Mouse (Mus musculus) splenic B cell, adult 2 months (primary cell): ENCODE measurements around the gene Olfr781.
"Not testable (repeated sequence)": the region's sequence is repeated elsewhere in the genome, so short reads cannot be mapped to it uniquely, and the experiment has no call there.

Source experiments
- DNase-seq: peaks from one replicate; pipeline ENCODE4 v3.0.0-alpha.2; 2011; ENCODE audit warnings: low read depth, low spot score
- H3K27me3 ChIP-seq: 2 replicates; pipeline ENCODE4 v1.6.1; 2012; ENCODE audit warnings: mild to moderate bottlenecking, low read length, moderate library complexity, mixed read lengths; ENCODE audit not compliant: control insufficient read depth, poor library complexity, insufficient read depth, severe bottlenecking
- H3K36me3 ChIP-seq: 2 replicates; pipeline ENCODE4 v1.6.1; 2012; ENCODE audit warnings: mild to moderate bottlenecking, low read length, moderate library complexity, mixed read lengths; ENCODE audit not compliant: control insufficient read depth, poor library complexity, insufficient read depth, severe bottlenecking

Gene Olfr781

GRCm38 (mm10) chr10:129328554-129328953 lies at the start of gene Olfr781:
Gene Olfr781, plus strand, starts transcription at chr10:129328854.
- H3K36me3 ChIP-seq, result no peaks in the 10 kb centered on the region
- no peak for DNase-seq
- no peaks in the 10 kb centered on the region for H3K27me3 ChIP-seq

- H3K27me3 ChIP-seq, H3K36me3 ChIP-seq, DNase-seq: not testable (repeated sequence)
Observed at GRCm38 (mm10) chr10:129312973-129313372, 15.7 kb upstream of the Olfr781 start.

- not testable (repeated sequence) for H3K36me3 ChIP-seq, DNase-seq, H3K27me3 ChIP-seq
Observed at GRCm38 (mm10) chr10:129313521-129313920, 15.1 kb upstream of the Olfr781 start.

- H3K36me3 ChIP-seq, result no peaks in the 10 kb centered on the region
- H3K27me3 ChIP-seq, result no peaks in the 10 kb centered on the region
- DNase-seq, result no peak
Observed at GRCm38 (mm10) chr10:129317817-129318216, 10.8 kb upstream of the Olfr781 start, which contains the start of gene Olfr780. Gene Olfr780, plus strand, starts transcription at chr10:129318117.

GRCm38 (mm10) chr10:129348550-129348949 lies 19.9 kb downstream of the Olfr781 start, which contains the start of gene Olfr782:
Gene Olfr782, plus strand, starts transcription at chr10:129348850.
- no peaks in the 10 kb centered on the region for H3K27me3 ChIP-seq
- no peak for DNase-seq
- no peaks in the 10 kb centered on the region for H3K36me3 ChIP-seq

- H3K27me3 ChIP-seq, H3K36me3 ChIP-seq, DNase-seq: not testable (repeated sequence)
Observed at GRCm38 (mm10) chr10:129352475-129352874, 23.8 kb downstream of the Olfr781 start.

GRCm38 (mm10) chr10:129356496-129356895 lies 27.8 kb downstream of the Olfr781 start:
- H3K36me3 ChIP-seq, DNase-seq, H3K27me3 ChIP-seq: not testable (repeated sequence)

GRCm38 (mm10) chr10:129357307-129357706 lies 28.7 kb downstream of the Olfr781 start:
- no peak for DNase-seq
- Histone ChIP-seq H3K36me3 (no peaks in the 10 kb centered on the region), H3K27me3 (no peaks in the 10 kb centered on the region)

- H3K36me3 ChIP-seq, DNase-seq, H3K27me3 ChIP-seq: not testable (repeated sequence)
Observed at GRCm38 (mm10) chr10:129374051-129374450, 45.4 kb downstream of the Olfr781 start.
